Mouse (Mus musculus) lung, postnatal 4 days (tissue): ENCODE measurements at regions not wholly inside any gene's neighbourhood (a gene's known extent, or its start where the extent isn't known, plus 50 kb on each side); places are given as distances from the start of the nearest gene placed in this dataset.
A peak's percentile ranks its signal among the peaks of the same experiment; 100 is the strongest.

Source experiments
- DNase-seq, 2 experiments: peaks; one replicate each; pipeline ENCODE4 v3.0.0; 2021

DNA sequence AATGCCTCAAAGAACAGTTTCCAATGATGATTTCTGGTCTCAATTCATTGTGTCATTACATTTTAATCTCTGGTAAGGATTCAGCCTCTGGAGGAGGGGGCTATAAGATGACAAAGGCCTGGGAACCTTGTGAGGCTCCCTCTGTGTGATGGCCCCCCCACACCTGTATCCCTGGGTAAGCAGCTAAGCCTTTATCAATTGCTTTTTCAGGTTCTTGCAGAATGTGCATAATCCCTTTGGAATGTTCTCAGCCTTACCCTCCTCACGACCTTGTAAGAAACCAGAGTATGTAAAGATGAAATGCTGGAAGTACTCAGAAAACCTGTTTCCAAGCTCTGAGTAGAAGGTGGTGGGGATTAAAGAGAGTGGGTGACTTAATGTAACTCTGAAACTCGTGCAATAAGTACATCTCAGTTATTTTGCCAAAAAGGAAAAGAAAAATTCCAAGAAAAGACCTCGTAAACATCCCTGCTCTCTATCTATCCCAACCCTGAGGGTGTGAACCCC, 446.7 kb upstream of the Mctp2 start:
- no peak for DNase-seq

DNA sequence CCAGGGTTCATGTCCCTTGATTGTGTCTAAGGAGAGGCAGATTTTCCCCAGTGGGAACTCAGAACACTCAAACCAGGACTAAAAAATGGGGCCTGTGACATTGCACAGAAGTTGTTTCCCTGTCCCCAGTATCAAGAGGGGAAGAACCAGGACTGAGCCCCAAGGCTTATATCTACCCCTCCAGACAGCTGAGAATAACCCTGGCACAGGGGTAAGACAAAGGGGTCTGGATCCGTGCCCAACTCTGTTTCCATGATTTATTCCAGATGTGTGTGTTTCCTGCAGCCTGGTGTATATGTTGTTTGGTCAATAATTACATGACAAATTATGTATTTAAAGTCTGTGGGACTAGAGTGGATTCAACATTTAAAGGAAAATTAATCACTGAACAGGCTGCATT, 456.3 kb upstream of the Mctp2 start:
- DNase-seq = no peak

DNA sequence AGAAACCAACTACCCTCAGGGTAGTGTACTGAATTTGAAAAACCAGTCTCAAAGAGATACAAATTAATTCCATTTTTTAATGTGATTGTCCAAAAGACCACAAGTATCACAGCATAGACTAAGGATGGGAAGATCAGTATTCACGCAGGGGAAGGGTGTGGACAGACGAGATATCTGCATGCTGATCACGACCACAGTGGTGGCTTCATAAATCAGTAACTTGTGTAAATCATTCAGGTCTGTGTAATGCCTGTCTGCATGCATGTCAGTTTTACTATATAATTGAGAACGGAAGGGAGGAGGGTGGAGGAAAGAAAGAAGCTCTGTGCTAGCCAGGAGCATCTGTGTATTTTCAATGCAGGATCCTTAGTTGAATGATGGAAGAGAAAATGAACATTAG, 462.3 kb upstream of the Mctp2 start:
- DNase-seq = no peak

DNA sequence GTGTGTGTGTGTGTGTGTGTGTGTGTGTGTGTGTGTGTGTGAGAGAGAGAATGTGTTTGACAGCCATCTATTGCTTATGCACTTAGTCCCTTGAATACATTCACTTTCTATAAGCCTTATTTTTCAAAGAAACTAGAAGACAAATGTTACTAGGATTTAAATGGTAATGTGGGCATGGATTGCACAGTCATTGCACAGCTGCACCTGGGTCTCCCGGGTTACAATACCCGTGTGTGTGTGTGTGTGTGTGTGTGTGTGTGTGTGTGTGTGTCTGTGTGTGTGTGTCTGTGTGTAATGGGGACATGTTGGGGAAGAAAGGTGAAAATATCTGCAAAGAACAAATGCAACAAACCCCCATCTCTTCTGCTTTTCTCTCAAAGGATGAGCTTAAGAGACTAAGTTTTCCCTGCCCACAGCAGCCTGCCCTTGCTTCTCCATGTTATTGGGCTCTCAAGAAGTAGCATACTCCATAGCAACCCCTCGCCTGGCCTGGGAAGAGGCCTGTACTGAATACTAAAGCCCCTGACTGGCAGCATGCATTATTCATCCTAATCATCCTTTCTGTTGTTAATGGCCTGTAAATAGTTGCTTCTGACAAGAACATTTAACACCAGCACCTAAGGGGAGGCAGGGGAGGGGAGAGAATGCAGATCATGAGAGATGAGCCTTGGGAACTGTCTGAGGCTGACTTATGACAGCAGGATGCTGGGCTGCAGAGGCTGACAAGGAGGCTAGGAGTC, 467.8 kb upstream of the Mctp2 start:
- DNase-seq = no peak

DNA sequence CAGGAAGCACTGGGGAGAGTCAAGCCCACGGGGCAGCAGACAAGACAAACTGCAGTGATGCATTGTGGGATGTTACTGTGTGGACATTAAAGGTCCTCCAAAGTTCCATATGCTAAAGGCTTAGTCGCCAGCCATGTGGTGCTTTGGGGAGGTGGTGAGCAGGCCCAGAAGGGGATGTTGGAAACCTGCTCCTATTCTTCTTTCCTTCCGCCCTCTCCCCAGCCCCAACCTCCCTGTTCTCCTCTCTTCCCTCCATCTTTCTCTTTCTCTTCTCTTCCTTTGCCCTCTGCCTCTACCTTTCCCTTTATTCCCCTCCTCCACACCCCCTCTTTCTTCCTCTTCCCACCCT, 468.3 kb upstream of the Mctp2 start:
- no peak for DNase-seq

DNA sequence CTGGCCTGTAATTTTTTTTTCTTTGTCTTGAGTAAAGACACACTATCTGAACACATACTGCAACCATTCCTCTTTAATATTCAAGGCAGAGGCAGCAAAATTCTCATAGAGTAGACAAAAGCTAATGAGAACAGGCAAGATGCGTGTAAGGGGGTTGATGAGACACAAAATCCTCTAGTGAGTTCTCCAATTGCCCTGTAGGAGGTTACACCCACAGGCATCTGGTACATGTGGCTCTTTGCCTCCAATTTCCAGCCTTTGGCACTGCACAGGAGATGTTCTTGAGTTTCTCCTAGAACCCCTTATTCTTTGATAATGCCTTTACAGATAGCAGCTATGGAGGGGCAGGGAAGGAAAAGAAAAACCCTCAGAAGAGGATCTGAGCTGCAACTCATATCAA, 480.9 kb upstream of the Mctp2 start:
- no peak for DNase-seq

DNA sequence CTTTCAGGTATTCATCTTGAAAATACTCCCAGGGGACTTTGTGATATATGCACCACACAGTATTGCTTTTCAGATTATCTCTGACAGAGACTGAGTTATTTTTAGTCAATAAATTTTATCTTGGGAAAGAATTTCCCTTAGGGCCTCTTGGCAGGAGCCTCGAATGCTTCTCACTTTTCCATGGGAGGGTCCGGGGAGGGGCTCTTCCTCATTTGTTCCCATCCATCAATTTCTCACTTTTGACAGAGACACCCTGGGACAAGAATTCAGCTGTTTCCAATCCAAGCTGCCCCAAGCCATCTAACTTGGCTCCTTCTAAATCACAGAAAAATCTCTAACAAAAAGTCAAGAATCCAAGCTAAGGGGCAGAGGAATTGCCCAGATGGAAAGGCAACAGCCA, 481.9 kb upstream of the Mctp2 start:
- DNase-seq = no peak

DNA sequence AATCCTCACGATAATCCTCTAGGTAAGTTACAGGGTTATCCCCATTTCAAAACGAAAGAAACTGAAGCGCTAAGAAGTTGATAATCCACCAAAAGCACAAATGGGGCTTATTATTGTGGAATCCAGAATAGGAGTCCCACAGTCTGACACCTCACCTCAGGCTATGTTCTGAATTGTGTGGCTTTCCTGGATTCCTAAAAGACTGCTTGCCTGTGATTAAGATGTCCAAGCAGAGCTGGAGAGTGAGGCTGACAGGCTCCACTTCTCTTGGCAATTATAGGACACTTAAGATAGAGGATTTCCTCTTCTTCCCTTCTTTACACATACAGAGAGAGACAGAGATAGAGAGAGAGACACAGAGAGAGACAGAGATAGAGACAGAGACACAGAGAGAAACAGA, 515.7 kb upstream of the Mctp2 start:
- no peak for DNase-seq

DNA sequence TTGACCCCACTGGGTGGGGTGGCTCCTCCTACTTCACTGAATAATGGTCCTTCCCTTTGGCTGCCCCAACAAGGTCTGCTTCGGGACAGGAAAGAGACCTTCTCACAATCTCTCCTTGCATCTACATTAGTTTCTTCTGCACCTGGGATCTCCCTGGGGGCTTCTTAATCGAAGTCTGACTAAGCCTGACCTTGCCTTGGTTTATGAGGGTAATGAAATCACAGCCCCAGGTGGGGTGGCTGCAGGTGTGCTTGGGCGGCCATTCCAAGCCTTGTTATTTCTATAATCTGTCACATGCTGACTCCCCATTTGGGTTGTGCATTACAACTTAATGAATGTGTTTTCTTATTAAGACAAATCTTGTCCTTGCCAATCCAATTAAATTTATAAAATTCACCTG, 520.2 kb upstream of the Mctp2 start:
- DNase-seq = no peak

DNA sequence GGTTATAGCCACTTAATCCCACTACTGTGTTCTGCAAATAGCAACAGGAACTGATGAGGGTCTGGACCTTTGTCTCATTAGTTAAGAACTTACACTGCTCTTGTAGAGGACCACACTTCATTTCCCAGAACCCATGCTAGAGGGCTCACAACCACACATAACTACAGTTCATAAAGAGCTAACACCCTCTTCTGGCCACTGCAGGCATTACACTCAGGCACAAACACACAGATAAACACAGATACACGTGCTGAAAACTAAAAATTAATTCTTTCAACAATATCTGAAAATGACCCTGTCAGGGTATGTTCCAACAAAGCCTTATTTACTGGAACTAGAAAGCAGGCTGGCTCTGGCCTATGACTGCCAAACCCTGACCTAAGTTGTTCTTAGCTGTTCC, 529.0 kb upstream of the Mctp2 start:
- DNase-seq = no peak

DNA sequence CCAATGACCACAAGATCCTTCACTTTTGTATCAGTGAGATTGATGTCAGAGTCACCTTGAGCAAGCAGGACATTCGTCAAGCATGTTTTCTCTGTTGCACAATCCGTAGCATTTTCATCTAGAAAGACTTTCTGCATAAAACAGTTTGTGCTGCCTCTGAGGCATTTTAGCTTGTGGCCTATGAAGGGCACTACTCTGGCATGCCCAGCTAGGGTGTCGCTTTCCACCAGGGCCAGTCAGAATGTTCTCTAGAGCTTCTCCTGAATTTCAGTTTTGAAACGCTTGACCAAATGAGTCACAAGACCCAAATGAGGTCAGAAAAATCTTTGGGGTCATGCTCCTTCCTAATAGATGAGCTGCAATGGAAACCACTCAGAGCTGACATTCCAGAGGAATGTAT, 529.6 kb upstream of the Mctp2 start:
- DNase-seq = no peak

DNA sequence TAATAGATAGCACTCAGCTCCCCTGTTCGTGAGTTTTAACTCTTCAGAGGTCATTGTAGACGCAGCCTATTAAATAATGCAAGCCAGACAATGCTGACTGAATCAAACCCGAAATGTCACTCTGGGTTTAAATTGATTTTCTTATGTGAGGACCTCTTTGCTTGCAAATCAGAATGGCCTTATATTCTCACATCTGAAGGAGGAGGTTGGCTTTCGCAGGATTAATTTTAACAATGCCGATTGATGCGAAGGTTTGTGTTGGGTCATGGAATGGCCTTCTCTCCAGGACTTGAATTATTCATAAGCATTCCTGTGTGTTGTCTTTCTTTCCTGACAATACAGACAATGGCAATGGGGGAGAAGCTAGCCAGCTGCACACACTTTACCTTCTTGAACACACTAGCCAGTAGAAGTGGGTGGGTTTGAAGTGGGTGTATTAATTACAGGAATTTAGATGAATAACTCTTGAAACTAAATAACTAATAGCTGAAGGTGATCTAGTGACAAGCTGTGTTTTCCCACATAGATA, 530.1 kb upstream of the Mctp2 start:
- no peak for DNase-seq

DNA sequence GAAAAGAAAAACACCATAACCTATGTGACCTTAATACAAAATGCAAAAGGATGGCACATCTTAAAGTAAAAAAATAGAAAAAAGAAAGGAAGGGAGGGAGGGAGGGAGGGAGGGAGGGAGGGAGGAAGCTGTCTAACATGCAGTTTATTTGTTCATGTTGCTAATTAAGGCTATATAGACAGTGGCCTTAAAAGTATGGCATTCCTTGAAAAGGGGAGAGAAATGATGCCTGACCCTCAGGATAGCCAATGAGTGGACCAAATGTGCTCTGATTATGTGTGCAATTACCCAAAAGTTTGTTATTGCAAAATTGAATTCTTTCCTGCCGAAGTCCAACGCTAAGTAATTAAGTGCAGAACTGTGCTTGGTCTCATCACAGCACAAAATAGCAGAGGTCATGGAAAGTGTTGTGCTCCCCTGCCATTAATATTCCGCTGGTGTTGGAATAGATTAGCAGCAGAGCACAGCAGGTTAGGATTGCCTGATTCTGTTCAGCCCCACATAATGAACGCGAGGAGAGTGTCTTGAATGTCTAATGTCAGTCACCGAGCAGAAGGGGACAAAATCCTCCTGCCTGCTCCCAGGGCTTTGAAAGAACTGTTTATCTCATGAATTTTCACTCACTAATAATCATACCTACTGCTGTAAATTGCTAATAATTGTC, 531.7 kb upstream of the Mctp2 start:
- DNase-seq = no peak

DNA sequence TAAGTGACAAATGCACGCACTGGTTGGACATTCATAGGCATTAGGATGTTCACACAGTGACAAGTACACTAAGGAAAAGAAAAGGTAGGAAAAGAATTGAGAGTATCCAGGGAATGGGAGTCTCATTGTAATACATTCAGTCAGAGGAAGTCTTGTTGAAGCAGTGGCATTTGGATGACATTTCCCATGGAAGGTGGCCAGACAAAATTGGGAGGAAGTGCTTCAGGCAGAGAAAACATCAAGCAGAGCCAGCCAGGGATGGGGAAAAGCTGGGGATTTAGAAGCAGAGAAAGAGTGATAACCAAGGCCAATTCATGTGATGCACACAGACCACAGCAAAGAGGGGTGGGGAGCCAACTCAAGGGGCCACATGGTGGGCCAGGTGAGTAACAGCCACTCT, 524.0 kb upstream of the Rgma start:
- no peak for DNase-seq

DNA sequence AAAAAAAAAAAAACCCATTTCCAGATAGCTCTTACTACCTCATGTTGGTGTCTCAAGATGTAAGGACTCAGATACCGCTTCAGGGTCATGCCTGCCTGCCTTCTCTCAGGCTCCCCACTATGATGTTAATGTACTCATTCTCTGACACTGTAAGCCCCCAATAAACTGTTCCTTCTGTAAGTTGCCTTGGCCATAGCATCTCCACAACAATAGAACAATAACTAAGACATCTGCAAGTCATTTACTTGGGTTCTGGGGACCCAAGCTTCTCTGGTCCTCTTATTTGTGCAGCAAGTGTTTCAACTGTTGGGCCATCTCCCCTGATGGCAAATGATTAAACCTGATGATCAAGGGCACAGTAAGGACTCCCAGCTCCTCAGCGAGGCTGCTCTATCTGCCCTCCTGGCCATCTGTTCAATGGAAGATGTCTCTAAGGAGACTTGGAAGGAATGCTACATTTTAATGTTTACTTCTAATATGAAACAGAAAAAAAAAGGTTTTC, 520.8 kb upstream of the Rgma start:
- DNase-seq = no peak

DNA sequence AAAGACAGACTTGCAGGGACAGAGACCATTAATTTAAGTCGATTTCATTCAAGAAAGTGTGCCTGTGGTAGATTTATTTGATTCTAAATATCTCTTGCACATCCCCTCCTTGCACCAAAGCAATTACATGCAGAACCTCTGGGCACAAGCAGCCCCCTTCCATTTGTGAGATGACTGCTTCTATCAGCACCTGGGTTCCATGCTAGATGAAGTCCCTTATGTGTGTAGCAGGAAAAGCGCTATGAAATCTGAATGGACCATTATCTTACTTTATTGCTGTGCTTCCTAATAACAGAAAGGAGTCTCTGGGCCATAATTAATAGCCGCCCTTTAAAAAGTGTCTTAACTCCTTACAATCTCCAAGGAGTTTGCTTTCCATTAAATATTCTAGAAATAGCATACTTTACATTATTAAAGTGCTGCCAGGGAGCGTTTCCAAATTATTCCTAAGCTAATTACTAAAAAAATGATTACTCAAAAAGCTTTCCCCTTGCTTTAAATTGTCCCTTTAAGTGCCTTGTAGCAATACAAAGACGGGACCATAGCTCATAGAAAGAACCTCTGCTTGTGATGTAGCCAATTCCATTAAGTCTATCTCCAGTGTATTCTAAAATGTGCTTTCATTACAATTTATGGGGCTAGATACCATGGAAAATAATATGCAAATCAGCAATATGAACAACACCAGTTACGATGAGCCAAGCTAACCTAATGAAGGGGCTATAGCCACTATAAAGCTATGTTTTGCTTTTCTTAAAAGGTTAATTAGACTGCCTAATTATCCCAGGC, 508.1 kb upstream of the Rgma start:
- no peak for DNase-seq

DNA sequence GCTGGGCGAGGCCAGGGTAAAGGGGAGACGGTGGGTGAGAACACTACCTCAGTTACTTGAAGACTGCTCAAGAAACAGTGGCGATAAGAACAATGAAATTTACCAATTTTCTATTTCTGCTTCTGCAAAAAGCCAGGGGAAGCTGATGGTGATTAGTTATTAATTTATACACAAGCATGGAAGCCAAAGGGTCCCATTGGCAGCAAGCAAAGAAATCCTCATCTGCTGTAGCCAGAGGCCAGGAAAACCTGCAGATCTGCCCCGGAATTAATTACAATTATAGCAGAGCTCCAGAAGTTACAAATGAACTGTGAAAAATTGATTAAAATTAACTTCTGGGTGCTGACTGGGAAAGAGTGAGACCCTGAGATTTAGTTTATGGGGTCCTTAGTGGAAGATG, 506.2 kb upstream of the Rgma start:
- no peak for DNase-seq

DNA sequence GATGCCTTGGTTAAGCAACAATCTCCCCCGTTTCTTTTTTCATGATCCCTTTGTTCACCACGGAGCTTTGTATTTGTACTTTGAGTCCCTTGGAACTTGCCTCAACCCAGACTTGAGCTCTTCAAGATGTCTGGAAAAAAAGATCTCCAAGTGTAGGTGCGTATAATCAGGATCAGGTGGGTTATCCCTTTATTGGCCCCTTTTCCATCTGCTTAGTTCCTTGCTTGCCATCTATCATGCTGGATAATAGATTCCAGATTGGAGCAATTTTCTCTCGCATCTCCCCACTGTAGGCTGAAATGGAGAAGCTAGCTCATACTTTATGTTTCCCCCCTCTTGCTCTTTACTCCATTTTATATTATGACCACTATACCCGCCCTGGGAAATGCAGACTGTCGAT, 474.5 kb upstream of the Rgma start:
- no peak for DNase-seq

DNA sequence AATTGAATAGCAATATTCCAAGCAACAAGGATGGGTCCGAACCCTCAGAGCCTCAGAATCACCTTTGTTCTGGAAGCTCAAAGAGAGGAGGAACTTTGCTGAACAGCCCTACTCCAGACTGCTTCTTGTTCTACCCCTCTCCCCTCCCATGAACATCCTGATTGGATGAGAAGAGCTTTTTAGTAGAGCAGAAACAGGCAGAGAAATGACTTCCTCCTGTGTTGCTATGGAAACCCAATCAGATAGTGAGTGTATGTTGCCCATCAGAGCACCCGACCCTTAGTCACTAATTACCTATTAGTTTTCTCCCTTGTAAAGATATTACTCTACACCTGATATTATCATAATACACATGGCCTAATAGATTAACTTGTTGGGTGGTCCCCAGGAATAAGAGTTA, 469.4 kb upstream of the Rgma start:
- no peak for DNase-seq

DNA sequence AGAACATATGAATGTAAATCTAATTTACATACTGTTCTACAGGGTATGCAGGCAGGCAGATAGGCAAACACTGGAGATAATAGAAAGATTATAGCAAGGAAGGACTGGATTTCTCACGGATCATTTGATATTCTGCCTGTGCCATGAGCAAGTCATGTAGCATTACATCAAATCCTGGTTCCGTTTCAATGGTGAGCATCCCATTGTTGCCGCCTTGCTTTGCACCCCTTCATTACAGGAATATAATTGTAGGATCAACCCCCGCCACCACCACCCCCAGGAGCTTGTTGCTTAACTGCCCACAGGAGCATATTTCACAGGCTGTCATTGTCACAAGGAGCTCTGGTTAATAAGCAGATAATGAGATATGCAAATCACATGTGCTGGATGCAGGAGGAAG, 468.8 kb upstream of the Rgma start:
- no peak for DNase-seq

DNA sequence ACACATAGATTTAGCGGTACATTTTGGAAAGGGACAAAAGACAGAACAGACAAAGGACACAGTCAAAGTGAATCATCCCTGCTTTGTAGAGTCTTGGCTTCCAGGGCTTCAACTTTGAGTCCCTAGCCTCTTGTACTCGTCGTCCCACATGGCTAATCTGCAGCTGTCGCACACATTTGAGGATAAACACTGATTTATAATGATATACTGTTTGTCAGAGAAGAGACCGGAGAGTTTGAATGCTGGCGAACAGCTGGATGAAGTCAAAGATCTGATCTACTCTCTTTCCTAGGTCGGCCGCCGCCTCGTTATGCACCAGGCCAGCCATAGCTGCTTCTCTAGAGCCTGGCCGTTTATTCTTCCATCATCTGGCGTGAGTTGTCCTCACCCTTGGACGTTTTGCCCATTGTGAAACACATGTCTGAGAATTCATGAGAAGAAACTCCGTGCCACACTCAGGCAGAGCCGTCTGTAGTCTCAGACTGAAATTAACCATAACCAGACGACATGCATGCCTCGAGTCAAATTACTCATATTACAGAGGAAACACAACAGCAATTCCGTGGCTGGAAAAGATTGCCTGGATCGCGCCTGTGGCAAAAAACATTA, 448.4 kb upstream of the Rgma start:
- DNase-seq = peak; percentile 4 to 25

DNA sequence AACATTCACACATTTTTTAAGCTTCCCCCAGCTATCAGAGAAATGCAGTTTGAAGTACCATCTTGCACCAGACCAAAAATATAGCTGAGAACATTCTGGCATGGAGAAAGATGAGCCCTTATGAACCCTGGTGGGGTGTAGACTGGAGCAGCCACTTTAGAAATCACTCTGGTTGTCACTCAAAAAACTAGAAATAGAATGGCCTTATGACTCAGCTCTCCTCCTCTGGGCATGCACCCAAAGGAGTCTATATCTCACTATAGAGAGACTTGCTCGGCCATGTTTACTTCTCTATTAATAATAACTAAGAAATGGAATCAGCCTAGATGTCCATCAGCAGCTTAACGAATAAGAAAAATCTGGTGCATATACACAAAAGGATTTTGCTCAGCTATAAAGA, 436.5 kb upstream of the Rgma start:
- no peak for DNase-seq

DNA sequence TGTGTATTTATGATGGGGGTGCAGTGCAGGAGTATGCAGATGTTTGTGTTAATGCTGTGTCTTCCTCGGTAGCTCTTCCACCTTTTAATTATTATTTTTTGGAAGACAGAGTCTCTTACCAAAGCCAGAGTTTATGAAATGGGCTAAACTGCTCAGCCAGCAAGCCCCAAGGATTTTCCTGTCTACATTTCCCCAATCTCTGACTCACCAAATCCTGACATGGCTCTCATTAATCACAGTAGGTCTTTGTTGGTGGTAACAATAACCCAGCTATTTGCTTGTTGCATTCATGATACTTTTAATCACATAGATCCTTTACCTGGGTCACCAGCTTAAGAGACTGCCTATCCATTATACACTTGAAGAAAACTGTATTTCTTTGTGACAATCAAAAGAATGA, 427.8 kb upstream of the Rgma start:
- DNase-seq = no peak
